Comparison of ENCODE assay signal across 12 mouse cellular contexts in the genomic region with DNA sequence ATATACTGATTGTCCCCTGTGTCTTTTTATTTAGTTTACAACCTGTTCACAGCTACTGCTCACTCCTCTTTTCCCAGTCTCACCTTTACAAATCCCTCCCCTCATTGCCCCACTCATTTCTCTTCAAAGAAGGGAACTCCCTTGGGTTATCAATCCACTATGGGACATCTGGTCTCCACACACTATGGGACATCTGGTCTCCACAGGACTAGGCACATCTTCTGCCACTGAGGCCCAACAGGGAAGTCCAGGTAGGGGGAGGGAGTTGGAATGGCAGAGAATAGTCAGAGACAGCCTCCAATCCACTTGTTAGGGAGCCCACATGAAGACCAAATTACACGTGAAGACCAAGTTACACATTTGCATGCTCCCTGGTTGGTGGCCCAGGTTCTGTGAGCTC. TPM values are rescaled to one million over a fixed set of nuclear protein-coding genes. Genes with fewer than 3 reads are reported as not detected.
A peak's percentile ranks its signal among the peaks of the same experiment; 100 is the strongest.
DNase-seq lines count a peak whose midpoint lies in the region; ATAC-seq and TF ChIP-seq lines count a peak whose summit lies in the region.
"Had no signal": no experiment of that assay in that cellular context is flagged by ENCODE, and none has a peak within 500 bp of the region (broad histone marks: within the 10 kb centered on the region; RNA-seq: fewer than 3 reads in every experiment).

No protein-coding gene starts in this region.

- H3K4me1 ChIP-seq in kidney, embryonic 15.5 days = 0 out of 2 replicates have a peak, but pooled peaks cover 4% of the 10 kb centered on the region
- H3K4me1 ChIP-seq in kidney, adult 2 months (ENCODE audit: control insufficient read depth, insufficient read depth, low read length) = no peaks in the 10 kb centered on the region
- H3K4me1 ChIP-seq in forebrain, embryonic 11.5 days (replicated peaks; ENCODE audit: control insufficient read depth, insufficient read depth, low read length) = no peaks in the 10 kb centered on the region; the same call in 1 of the 2 replicates
- H3K4me1 ChIP-seq in intestine, embryonic 16.5 days (ENCODE audit: control insufficient read depth, insufficient read depth, low read length) = 0 out of 2 replicates have a peak, but pooled peaks cover 3% of the 10 kb centered on the region
- H3K4me1 ChIP-seq in midbrain, postnatal 0 days (ENCODE audit: insufficient read depth, low read length) = peaks cover 6% of the 10 kb centered on the region; the same call in 1 of the 2 replicates

- TF ChIP-seq POLR2A in kidney, adult 2 months (IDR thresholded peaks at IDR 0.05; ENCODE audit: low read depth, low read length) = no peak

- H3K9me3 ChIP-seq in kidney, embryonic 15.5 days (replicated peaks) = no peaks in the 10 kb centered on the region
- no peaks in the 10 kb centered on the region for H3K9me3 ChIP-seq in forebrain, embryonic 11.5 days (ENCODE audit: control insufficient read depth, low read length)
- no peaks in the 10 kb centered on the region for H3K9me3 ChIP-seq in intestine, embryonic 16.5 days (ENCODE audit: control insufficient read depth, low read length)
- H3K9me3 ChIP-seq in midbrain, postnatal 0 days (ENCODE audit: low read length) = no peaks in the 10 kb centered on the region

- peak overlapping the region; percentile 41 for H3K4me3 ChIP-seq in kidney, embryonic 15.5 days (replicated peaks)
- H3K4me3 ChIP-seq in kidney, adult 2 months (ENCODE audit: insufficient read depth, low read depth, low read length) = no peak overlapping the region
- H3K4me3 ChIP-seq in forebrain, embryonic 11.5 days (ENCODE audit: low read depth, low read length) = peak overlapping the region; percentile 36; the same call in 1 of the 2 replicates
- H3K4me3 ChIP-seq in intestine, embryonic 16.5 days (ENCODE audit: low read length) = peak overlapping the region; percentile 52
- peak overlapping the region; percentile 51 for H3K4me3 ChIP-seq in midbrain, postnatal 0 days (ENCODE audit: low read depth, low read length)

- no peak for DNase-seq in kidney, adult 2 months
- DNase-seq in forebrain, embryonic 11.5 days (ENCODE audit: low spot score) = no peak
- DNase-seq in midbrain, postnatal 0 days (ENCODE audit: low spot score) = no peak
- no peak for DNase-seq in c-Kit-positive CD71-positive TER-119-positive erythroid progenitor cells, embryonic 14.5 days (ENCODE audit: low spot score)
- DNase-seq in cerebellum, postnatal 36 days = no peak
- DNase-seq in T-cell, adult 2 months (ENCODE audit: low spot score) = no peak

- H3K36me3 ChIP-seq in kidney, embryonic 15.5 days = no peaks in the 10 kb centered on the region
- no peaks in the 10 kb centered on the region for H3K36me3 ChIP-seq in kidney, adult 2 months (ENCODE audit: control insufficient read depth, insufficient read depth, low read length)
- H3K36me3 ChIP-seq in forebrain, embryonic 11.5 days (ENCODE audit: control insufficient read depth, insufficient read depth, low read length) = no peaks in the 10 kb centered on the region
- H3K36me3 ChIP-seq in intestine, embryonic 16.5 days (ENCODE audit: control insufficient read depth, insufficient read depth, low read length) = no peaks in the 10 kb centered on the region
- no peaks in the 10 kb centered on the region for H3K36me3 ChIP-seq in midbrain, postnatal 0 days (ENCODE audit: insufficient read depth, low read length)

- 65% methylated on average over 1 of the region's 1 CpGs for WGBS in kidney, embryonic 15.5 days
- 46% methylated on average over 1 of the region's 1 CpGs for WGBS in kidney, adult 2 months
- WGBS in forebrain, embryonic 11.5 days = 44% methylated on average over 1 of the region's 1 CpGs
- 44% methylated on average over 1 of the region's 1 CpGs for WGBS in intestine, embryonic 16.5 days
- 56% methylated on average over 1 of the region's 1 CpGs for WGBS in midbrain, postnatal 0 days

- no peak for ATAC-seq in kidney, embryonic 15.5 days (replicated peaks; ENCODE audit: low FRiP score)
- ATAC-seq in forebrain, embryonic 11.5 days (replicated peaks; ENCODE audit: low FRiP score) = 0 out of 2 replicates have a peak, but pooled peaks have one; percentile 15
- no peak for ATAC-seq in intestine, embryonic 16.5 days
- no peak; the same call in 1 of the 2 replicates for ATAC-seq in midbrain, postnatal 0 days (ENCODE audit: low FRiP score)

- H3K9ac ChIP-seq in kidney, embryonic 15.5 days = no peak overlapping the region; the same call in 1 of the 2 replicates
- H3K9ac ChIP-seq in forebrain, embryonic 11.5 days (ENCODE audit: low read length) = no peak overlapping the region
- H3K9ac ChIP-seq in intestine, embryonic 16.5 days (ENCODE audit: low read depth, low read length) = peak overlapping the region; percentile 76; the same call in 1 of the 2 replicates
- H3K9ac ChIP-seq in midbrain, postnatal 0 days (replicated peaks; ENCODE audit: low read length, poor library complexity, severe bottlenecking) = peak overlapping the region; percentile 69; the same call in 1 of the 2 replicates
- H3K9ac ChIP-seq: liver, embryonic 14.5 days had no signal

- peak overlapping the region; percentile 76 for H3K4me2 ChIP-seq in kidney, embryonic 15.5 days
- peak overlapping the region; percentile 69; the same call in 1 of the 2 replicates for H3K4me2 ChIP-seq in forebrain, embryonic 11.5 days (ENCODE audit: low read depth, low read length, severe bottlenecking)
- peak overlapping the region; percentile 92 for H3K4me2 ChIP-seq in intestine, embryonic 16.5 days (ENCODE audit: low read depth, low read length)
- peak overlapping the region; percentile 95 for H3K4me2 ChIP-seq in midbrain, postnatal 0 days (ENCODE audit: low read depth, low read length, poor library complexity, severe bottlenecking)

- peaks cover 7% of the 10 kb centered on the region for H3K27me3 ChIP-seq in kidney, embryonic 15.5 days
- H3K27me3 ChIP-seq in kidney, adult 2 months (replicated peaks; ENCODE audit: control insufficient read depth, insufficient read depth, low read length) = no peaks in the 10 kb centered on the region; the same call in 1 of the 2 replicates
- no peaks in the 10 kb centered on the region; the same call in 1 of the 2 replicates for H3K27me3 ChIP-seq in forebrain, embryonic 11.5 days (ENCODE audit: control insufficient read depth, insufficient read depth, low read length)
- 0 out of 2 replicates have a peak, but pooled peaks cover 3% of the 10 kb centered on the region for H3K27me3 ChIP-seq in intestine, embryonic 16.5 days (replicated peaks; ENCODE audit: control insufficient read depth, insufficient read depth, low read length)
- no peaks in the 10 kb centered on the region for H3K27me3 ChIP-seq in midbrain, postnatal 0 days (ENCODE audit: insufficient read depth, low read length)

- no peak for TF ChIP-seq CTCF in kidney, adult 2 months (conservative IDR thresholded peaks at IDR 0.05; ENCODE audit: insufficient read depth, insufficient read length, low read depth, low read length)
- no peak for TF ChIP-seq CTCF in midbrain, postnatal 0 days (IDR thresholded peaks at IDR 0.05)

- no peak overlapping the region for H3K27ac ChIP-seq in kidney, embryonic 15.5 days
- no peak overlapping the region for H3K27ac ChIP-seq in kidney, adult 2 months (ENCODE audit: insufficient read depth, low read depth, low read length)
- H3K27ac ChIP-seq in forebrain, embryonic 11.5 days (ENCODE audit: low read depth, low read length) = no peak overlapping the region
- no peak overlapping the region for H3K27ac ChIP-seq in intestine, embryonic 16.5 days (ENCODE audit: low read length)
- H3K27ac ChIP-seq in midbrain, postnatal 0 days (ENCODE audit: low read depth, low read length) = no peak overlapping the region
- H3K27ac ChIP-seq: liver, embryonic 14.5 days had no signal

RNA-seq across cellular contexts. Expression of a gene that starts 45.8 kb away (rescaled TPM):
- 50.3 and 62.9 TPM in 2 replicates for polyA plus RNA-seq in kidney, embryonic 15.5 days (2015; fragmentation: Nextera tagmentation; extraction: Ambion mirVana)
- polyA plus RNA-seq in kidney, adult 2 months (2012; rRNA removed) = 38.5 and 38.7 TPM in 2 replicates
- 42.5 and 49.4 TPM in 2 replicates for polyA plus RNA-seq in forebrain, embryonic 11.5 days (2014; fragmentation: Nextera tagmentation; extraction: Ambion mirVana)
- 31.7 and 33.8 TPM in 2 replicates for polyA plus RNA-seq in intestine, embryonic 16.5 days (2015; fragmentation: Nextera tagmentation; extraction: Ambion mirVana)
- 104 and 111 TPM in 2 replicates for total RNA-seq in midbrain, postnatal 0 days (2014; rRNA removed)
- polyA plus RNA-seq in midbrain, postnatal 0 days (2015; fragmentation: Nextera tagmentation; extraction: Ambion mirVana) = 28.1 and 33.6 TPM in 2 replicates

RNA-seq across cellular contexts. Expression of a gene that starts 52.1 kb away (rescaled TPM):
- polyA plus RNA-seq in kidney, embryonic 15.5 days (2015; fragmentation: Nextera tagmentation; extraction: Ambion mirVana) = not detected in 2 replicates
- polyA plus RNA-seq in kidney, adult 2 months (2012; rRNA removed) = not detected in 2 replicates
- polyA plus RNA-seq in forebrain, embryonic 11.5 days (2014; fragmentation: Nextera tagmentation; extraction: Ambion mirVana) = not detected in 2 replicates
- polyA plus RNA-seq in intestine, embryonic 16.5 days (2015; fragmentation: Nextera tagmentation; extraction: Ambion mirVana) = not detected in 2 replicates
- not detected in 2 replicates for total RNA-seq in midbrain, postnatal 0 days (2014; rRNA removed)
- not detected in 2 replicates for polyA plus RNA-seq in midbrain, postnatal 0 days (2015; fragmentation: Nextera tagmentation; extraction: Ambion mirVana)
- total RNA-seq: adrenal gland, postnatal 10 days; heart, postnatal 10 days had no signal
- polyA plus RNA-seq: embryonic facial prominence, embryonic 11.5 days; liver, embryonic 14.5 days had no signal

RNA-seq across cellular contexts. Expression of a gene that starts 52.1 kb away (rescaled TPM):
- not detected in 2 replicates for polyA plus RNA-seq in kidney, embryonic 15.5 days (2015; fragmentation: Nextera tagmentation; extraction: Ambion mirVana)
- not detected in 2 replicates for polyA plus RNA-seq in kidney, adult 2 months (2012; rRNA removed)
- polyA plus RNA-seq in forebrain, embryonic 11.5 days (2014; fragmentation: Nextera tagmentation; extraction: Ambion mirVana) = not detected in 2 replicates
- polyA plus RNA-seq in intestine, embryonic 16.5 days (2015; fragmentation: Nextera tagmentation; extraction: Ambion mirVana) = not detected in 2 replicates
- total RNA-seq in midbrain, postnatal 0 days (2014; rRNA removed) = not detected in 2 replicates
- 0.29 TPM in 1 of 2 replicates, not detected in the other for polyA plus RNA-seq in midbrain, postnatal 0 days (2015; fragmentation: Nextera tagmentation; extraction: Ambion mirVana)
- total RNA-seq: adrenal gland, postnatal 10 days; heart, postnatal 10 days had no signal
- polyA plus RNA-seq: embryonic facial prominence, embryonic 11.5 days; liver, embryonic 14.5 days had no signal

Comparison
In these comparisons a context has a peak if more than half of its experiments do, and no peak if none do; other contexts are left out.
1. H3K9ac ChIP-seq: peak in intestine, embryonic 16.5 days (single experiment) and midbrain, postnatal 0 days (single experiment); none in kidney, embryonic 15.5 days (single experiment) and forebrain, embryonic 11.5 days (single experiment).
2. Peak in every context shown above with its lines, with median percentiles within 50 percentile points of each other: H3K4me2 ChIP-seq.